Mouse (Mus musculus) embryonic facial prominence, embryonic 15.5 days (tissue): ENCODE measurements around the gene Col4a4. TPM values are rescaled to one million over a fixed set of nuclear protein-coding genes. Genes with fewer than 3 reads are reported as not detected.

Experiments
- ATAC-seq: fragments of 200-750 bp; cut with Nextera tagmentation; 2 replicates; pipeline ENCODE4 v1.8.0; 2017; ENCODE audit warnings: low read depth, moderate TSS enrichment; ENCODE audit not compliant: insufficient number of reproducible peaks, low FRiP score, low TSS enrichment
- H3K27ac ChIP-seq: fragments of 300-500 bp; sonication (generic); replicated peaks from 2 replicates; pipeline ENCODE4 v1.5.1; 2015; ENCODE audit warnings: mild to moderate bottlenecking, inconsistent platforms
- H3K27me3 ChIP-seq: fragments of 300-500 bp; sonication (generic); 2 replicates; pipeline ENCODE4 v1.6.1; 2015; ENCODE audit warnings: inconsistent platforms
- H3K36me3 ChIP-seq: fragments of 300-500 bp; sonication (generic); 2 replicates; pipeline ENCODE4 v1.6.1; 2015; ENCODE audit warnings: mild to moderate bottlenecking, inconsistent platforms
- H3K4me1 ChIP-seq: fragments of 300-500 bp; sonication (generic); 2 replicates; pipeline ENCODE4 v1.6.1; 2015; ENCODE audit warnings: inconsistent platforms
- H3K4me2 ChIP-seq: fragments of 300-500 bp; sonication (generic); replicated peaks from 2 replicates; pipeline ENCODE4 v1.6.1; 2015; ENCODE audit warnings: mild to moderate bottlenecking, inconsistent platforms
- H3K4me3 ChIP-seq: fragments of 300-500 bp; sonication (generic); replicated peaks from 2 replicates; pipeline ENCODE4 v1.5.1; 2015; ENCODE audit warnings: mild to moderate bottlenecking, inconsistent platforms
- H3K9ac ChIP-seq: fragments of 300-500 bp; sonication (generic); 2 replicates; pipeline ENCODE4 v1.6.1; 2015; ENCODE audit warnings: inconsistent platforms
- H3K9me3 ChIP-seq: fragments of 300-500 bp; sonication (generic); replicated peaks from 2 replicates; pipeline ENCODE4 v1.6.1; 2016; ENCODE audit warnings: inconsistent platforms
- WGBS: fragments of 180-500 bp; shearing (Covaris S2); methylation state at CpG from one replicate; pipeline ENCODE4 v1.1.7; 2015; 5-methylcytosine and 5-hydroxymethylcytosine counted together
- polyA plus RNA-seq: library from polyadenylated mRNA; unstranded; fragments of >200 nt; fragmentation: Nextera tagmentation; extraction: Ambion mirVana; gene quantifications from 2 replicates; pipeline ENCODE4 v1.2.1, GENCODE M21; 2015

The Col4a4 gene
- polyA plus RNA-seq, 1 experiment from 2014 or later, result 0.09 TPM

DNA sequence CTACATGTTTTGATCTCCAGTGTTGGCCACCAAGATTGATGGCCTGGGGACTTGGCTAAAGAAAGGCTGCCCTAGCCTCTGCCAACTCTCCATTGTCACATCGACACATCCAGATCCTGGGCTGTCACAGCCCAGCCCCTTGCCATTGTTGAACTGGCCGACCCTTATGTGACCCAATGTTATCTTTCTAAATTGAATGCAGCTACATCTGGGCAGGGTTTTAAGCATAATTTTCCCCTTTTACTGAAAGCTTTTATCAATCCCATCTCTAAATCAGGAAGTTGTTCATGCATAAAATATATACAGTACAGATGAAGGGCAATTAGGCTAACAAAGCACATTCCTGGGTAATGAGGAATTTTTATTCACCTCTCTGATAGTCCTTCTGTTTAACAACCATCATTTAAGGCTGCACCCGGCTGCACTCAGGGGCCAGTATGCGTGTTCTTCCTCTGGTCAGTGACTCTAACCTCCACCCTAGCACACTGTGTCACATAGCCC, 112.1 kb downstream of the Col4a4 start:
- Histone ChIP-seq H3K4me1 (no peaks in the 10 kb centered on the region), H3K4me3 (no peak overlapping the region), H3K27me3 (no peaks in the 10 kb centered on the region), H3K9me3 (no peaks in the 10 kb centered on the region), H3K4me2 (no peak overlapping the region), H3K36me3 (no peaks in the 10 kb centered on the region), H3K27ac (no peak overlapping the region), H3K9ac (no peak overlapping the region)
- 38% methylated on average over 4 of the region's 4 CpGs for WGBS
- no peak for ATAC-seq

DNA sequence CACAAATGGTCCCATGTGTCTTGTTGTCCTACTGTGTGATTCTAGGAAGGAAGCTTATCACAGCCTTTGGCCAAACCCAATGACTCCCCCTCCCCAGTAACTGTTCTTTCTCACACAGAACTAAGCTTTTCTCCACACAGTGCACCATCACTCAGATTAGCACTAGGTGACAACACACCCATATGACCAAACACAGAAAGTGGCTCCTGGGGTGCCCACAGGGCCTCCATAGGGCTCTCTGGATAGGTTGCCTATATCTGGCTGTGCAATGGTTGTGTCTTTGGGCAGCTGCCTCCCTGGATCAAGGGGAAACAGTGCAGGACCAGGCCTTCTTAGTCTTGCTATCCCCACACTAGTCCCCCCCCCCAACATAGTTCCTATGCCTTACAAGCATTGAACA, 113.2 kb downstream of the Col4a4 start:
- Histone ChIP-seq H3K4me3 (no peak overlapping the region), H3K9me3 (no peaks in the 10 kb centered on the region), H3K4me1 (no peaks in the 10 kb centered on the region), H3K9ac (no peak overlapping the region), H3K4me2 (no peak overlapping the region), H3K36me3 (no peaks in the 10 kb centered on the region), H3K27me3 (no peaks in the 10 kb centered on the region), H3K27ac (no peak overlapping the region)
- ATAC-seq, result no peak

GRCm38 (mm10) chr1:82470516-82471225, 116.0 kb downstream of the Col4a4 start:
- Histone ChIP-seq H3K36me3 (no peaks in the 10 kb centered on the region), H3K9me3 (no peaks in the 10 kb centered on the region), H3K4me3 (no peak overlapping the region), H3K4me1 (no peaks in the 10 kb centered on the region), H3K9ac (no peak overlapping the region), H3K27me3 (no peaks in the 10 kb centered on the region), H3K4me2 (no peak overlapping the region), H3K27ac (no peak overlapping the region)
- no peak for ATAC-seq
- 90% methylated on average over 10 of the region's 10 CpGs for WGBS

GRCm38 (mm10) chr1:82468872-82469271, 117.8 kb downstream of the Col4a4 start:
- H3K4me3 ChIP-seq, result no peak overlapping the region
- no peaks in the 10 kb centered on the region for H3K36me3 ChIP-seq
- H3K9ac ChIP-seq, result no peak overlapping the region
- no peaks in the 10 kb centered on the region for H3K27me3 ChIP-seq
- WGBS, result 75% methylated on average over 6 of the region's 6 CpGs
- no peaks in the 10 kb centered on the region for H3K9me3 ChIP-seq
- H3K27ac ChIP-seq, result no peak overlapping the region
- ATAC-seq, result no peak
- H3K4me2 ChIP-seq, result no peak overlapping the region
- no peaks in the 10 kb centered on the region for H3K4me1 ChIP-seq

- Histone ChIP-seq H3K36me3 (no peaks in the 10 kb centered on the region), H3K4me2 (no peak overlapping the region), H3K27ac (no peak overlapping the region), H3K9ac (no peak overlapping the region), H3K4me3 (no peak overlapping the region), H3K4me1 (no peaks in the 10 kb centered on the region), H3K27me3 (no peaks in the 10 kb centered on the region), H3K9me3 (no peaks in the 10 kb centered on the region)
- 53% methylated on average over 6 of the region's 6 CpGs for WGBS
- no peak for ATAC-seq
Measured at GRCm38 (mm10) chr1:82465321-82465853, 121.3 kb downstream of the Col4a4 start.

DNA sequence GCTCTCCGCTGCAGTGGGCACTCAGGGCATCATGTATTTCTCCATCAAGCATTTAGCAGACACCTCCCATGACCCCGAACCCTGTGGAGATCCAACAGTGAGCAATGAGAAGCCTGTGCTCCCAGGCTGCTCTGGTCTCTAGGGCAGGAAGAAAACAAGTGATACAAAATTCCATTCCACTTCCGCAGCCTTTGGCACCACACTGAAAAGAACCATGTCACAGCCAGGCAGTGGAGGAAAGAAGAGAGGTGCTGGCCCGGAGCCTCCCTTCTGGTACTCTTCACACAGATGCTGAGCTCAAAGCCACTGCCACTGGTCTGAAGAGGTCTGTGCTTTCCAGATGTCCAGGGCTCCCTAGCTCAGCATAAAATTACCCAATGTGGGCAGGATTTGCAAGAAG, 125.6 kb downstream of the Col4a4 start:
- Histone ChIP-seq H3K9me3 (no peaks in the 10 kb centered on the region), H3K9ac (no peak overlapping the region), H3K4me2 (no peak overlapping the region), H3K4me1 (no peaks in the 10 kb centered on the region), H3K27me3 (no peaks in the 10 kb centered on the region), H3K36me3 (no peaks in the 10 kb centered on the region), H3K4me3 (no peak overlapping the region), H3K27ac (no peak overlapping the region)
- WGBS, result 60% methylated on average over 4 of the region's 4 CpGs
- no peak for ATAC-seq

DNA sequence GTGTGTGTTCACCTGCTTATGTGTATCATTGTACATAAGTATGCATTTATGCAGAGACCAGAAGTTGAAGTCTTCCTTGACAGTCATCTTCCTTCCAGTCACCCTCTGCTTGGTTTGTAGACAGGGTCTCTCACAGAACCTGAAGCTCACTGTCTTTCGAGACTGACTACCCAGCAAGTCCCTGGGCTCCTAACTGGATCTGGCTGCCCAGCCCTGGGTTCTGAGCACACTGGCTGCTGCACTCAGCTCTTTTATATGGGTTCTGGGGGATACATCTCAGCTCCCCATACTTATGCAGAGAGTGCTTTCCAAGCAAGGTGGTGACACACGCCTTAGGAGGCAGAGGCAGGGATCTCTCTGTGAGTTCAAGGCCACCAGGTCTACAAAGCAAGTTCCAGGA, 126.7 kb downstream of the Col4a4 start:
- H3K9ac ChIP-seq, result no peak overlapping the region
- ATAC-seq, result no peak
- no peaks in the 10 kb centered on the region for H3K9me3 ChIP-seq
- no peak overlapping the region for H3K27ac ChIP-seq
- H3K4me1 ChIP-seq, result no peaks in the 10 kb centered on the region
- H3K4me3 ChIP-seq, result no peak overlapping the region
- 78% methylated on average over 2 of the region's 2 CpGs for WGBS
- H3K27me3 ChIP-seq, result no peaks in the 10 kb centered on the region
- H3K4me2 ChIP-seq, result no peak overlapping the region
- no peaks in the 10 kb centered on the region for H3K36me3 ChIP-seq

DNA sequence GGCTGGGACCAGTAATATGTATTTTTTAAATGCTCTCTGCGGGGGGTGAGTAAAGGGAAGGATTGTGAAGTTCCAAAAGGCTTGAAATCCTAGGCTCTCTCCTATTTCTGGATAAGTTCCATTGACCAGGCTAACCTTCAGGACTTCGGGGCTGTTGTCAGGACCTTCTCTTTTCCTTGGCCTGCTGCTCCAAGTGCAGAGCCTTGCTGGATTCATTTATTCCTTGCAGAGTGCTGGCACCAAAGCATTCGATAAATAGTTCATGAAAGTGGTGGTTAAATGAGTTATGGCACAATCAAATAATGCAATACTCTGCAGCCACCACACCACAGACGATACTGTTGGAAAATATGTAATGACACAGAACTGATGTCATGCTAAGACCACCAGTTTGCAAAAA, 127.3 kb downstream of the Col4a4 start:
- Histone ChIP-seq H3K9ac (no peak overlapping the region), H3K4me3 (no peak overlapping the region), H3K4me2 (no peak overlapping the region), H3K4me1 (no peaks in the 10 kb centered on the region), H3K27ac (no peak overlapping the region), H3K27me3 (no peaks in the 10 kb centered on the region), H3K36me3 (no peaks in the 10 kb centered on the region), H3K9me3 (no peaks in the 10 kb centered on the region)
- 63% methylated on average over 4 of the region's 4 CpGs for WGBS
- no peak for ATAC-seq

- Histone ChIP-seq H3K9me3 (no peaks in the 10 kb centered on the region), H3K27me3 (no peaks in the 10 kb centered on the region), H3K4me1 (no peaks in the 10 kb centered on the region), H3K9ac (no peak overlapping the region), H3K27ac (no peak overlapping the region), H3K4me2 (no peak overlapping the region), H3K36me3 (no peaks in the 10 kb centered on the region), H3K4me3 (no peak overlapping the region)
- 94% methylated on average over 3 of the region's 3 CpGs for WGBS
- no peak for ATAC-seq
Measured at GRCm38 (mm10) chr1:82454031-82454430, 132.6 kb downstream of the Col4a4 start.

DNA sequence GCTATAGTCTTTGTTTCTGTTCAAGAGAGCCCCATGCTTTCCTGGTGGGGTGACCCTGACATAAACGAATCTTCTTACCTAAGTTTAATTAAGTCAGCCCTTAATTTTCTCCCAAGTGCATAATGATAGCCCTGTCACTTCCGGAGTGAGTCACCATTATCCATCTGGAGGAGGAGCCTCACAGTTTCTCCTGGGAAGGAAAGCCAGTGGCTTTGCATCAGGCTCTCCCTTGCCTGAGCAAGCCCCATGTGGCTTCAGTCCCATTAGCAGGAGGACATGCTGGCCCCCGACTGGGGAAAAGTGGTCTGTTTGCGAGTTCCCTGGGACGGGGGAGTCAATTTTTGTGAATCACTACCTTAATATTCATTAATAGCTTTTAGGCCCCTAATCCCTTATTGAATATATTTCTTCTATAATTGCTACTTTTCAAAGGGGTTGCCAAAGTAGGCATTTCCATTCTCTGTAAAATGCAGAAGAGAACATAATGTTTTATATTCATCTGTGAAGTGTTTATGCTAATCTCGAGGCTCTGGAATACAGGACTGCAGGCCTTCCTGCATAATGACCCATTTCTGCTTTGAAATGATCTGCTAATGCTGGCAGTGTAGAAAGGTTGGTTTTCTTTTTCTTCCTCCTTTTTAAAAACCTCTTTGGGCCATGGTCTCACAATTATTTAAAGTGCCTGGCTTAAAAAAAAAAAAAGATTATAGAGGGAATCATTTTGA, 134.6 kb downstream of the Col4a4 start:
- no peak for ATAC-seq
- WGBS, result 33% methylated on average over 6 of the region's 6 CpGs

DNA sequence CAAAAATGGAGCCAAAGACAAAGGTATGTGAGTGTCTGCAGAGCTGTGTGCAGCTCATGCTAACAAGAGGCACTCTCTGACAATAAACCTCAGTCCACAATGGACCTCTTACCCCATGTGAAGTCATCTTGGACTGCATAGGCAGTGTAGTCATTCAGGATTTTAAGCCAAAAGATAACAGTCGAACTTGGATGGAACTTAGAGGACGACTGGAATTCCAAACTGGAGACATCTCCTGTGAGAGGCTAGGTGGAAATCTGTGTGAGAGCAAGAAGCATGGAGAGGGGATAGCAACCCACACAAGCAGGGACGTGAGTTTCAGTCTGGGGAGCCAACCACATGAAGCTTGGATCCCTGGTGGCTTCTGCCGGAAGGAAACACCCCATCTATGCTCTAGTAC, 136.8 kb downstream of the Col4a4 start:
- 78% methylated on average over 4 of the region's 4 CpGs for WGBS
- no peak overlapping the region for H3K4me3 ChIP-seq
- H3K27ac ChIP-seq, result no peak overlapping the region
- no peaks in the 10 kb centered on the region for H3K9me3 ChIP-seq
- no peak overlapping the region for H3K4me2 ChIP-seq
- H3K36me3 ChIP-seq, result no peaks in the 10 kb centered on the region
- no peaks in the 10 kb centered on the region for H3K27me3 ChIP-seq
- no peaks in the 10 kb centered on the region for H3K4me1 ChIP-seq
- ATAC-seq, result no peak
- no peak overlapping the region for H3K9ac ChIP-seq

More for the DNA sequence above, 134.6 kb downstream of the Col4a4 start:
- Histone ChIP-seq H3K27ac (no peak overlapping the region), H3K27me3 (no peaks in the 10 kb centered on the region), H3K9ac (no peak overlapping the region), H3K4me3 (no peak overlapping the region), H3K36me3 (no peaks in the 10 kb centered on the region), H3K4me2 (no peak overlapping the region), H3K4me1 (no peaks in the 10 kb centered on the region), H3K9me3 (no peaks in the 10 kb centered on the region)
